In the genomic region with DNA sequence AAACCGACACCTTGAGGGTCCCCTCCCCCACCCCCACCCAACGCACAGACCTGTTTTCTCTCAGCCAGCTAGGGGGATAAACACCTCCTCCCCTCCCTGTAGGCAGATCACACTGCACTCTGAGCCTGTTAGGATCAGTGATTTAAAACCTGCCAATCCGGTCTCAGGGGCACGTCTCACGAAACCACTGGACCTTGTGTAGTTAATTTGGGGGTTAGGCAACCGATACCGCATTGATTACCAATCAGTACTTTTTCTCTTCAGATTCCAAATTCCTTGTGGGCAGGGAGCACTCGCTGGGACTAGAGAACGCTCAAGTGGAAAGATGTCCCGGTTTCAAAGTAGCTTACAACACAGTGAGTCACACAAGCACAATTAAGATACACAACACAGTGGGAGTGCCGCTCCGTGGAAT, we compare ENCODE assay signal across 8 mouse cellular contexts.
DNase-seq lines count a peak whose midpoint lies in the region; ATAC-seq and TF ChIP-seq lines count a peak whose summit lies in the region.

No protein-coding gene starts in this region.

- H3K4me2 ChIP-seq in limb, embryonic 12.5 days, result peak overlapping the region; percentile 89
- H3K4me2 ChIP-seq in stomach, embryonic 14.5 days (replicated peaks; ENCODE audit: low read depth, low read length), result peak overlapping the region; percentile 65

- H3K9ac ChIP-seq in limb, embryonic 12.5 days (replicated peaks), result peak overlapping the region; percentile 74; the same call in 1 of the 2 replicates
- H3K9ac ChIP-seq in stomach, embryonic 14.5 days (replicated peaks; ENCODE audit: low read depth, low read length), result no peak overlapping the region; the same call in 1 of the 2 replicates

- 15% methylated on average over 12 of the region's 12 CpGs for WGBS in spleen, adult 2 months
- WGBS in limb, embryonic 12.5 days, result 2% methylated on average over 12 of the region's 12 CpGs
- WGBS in stomach, embryonic 14.5 days, result 1% methylated on average over 12 of the region's 12 CpGs

- H3K36me3 ChIP-seq in spleen, adult 2 months (ENCODE audit: control insufficient read depth, insufficient read depth, low read length), result no peaks in the 10 kb centered on the region
- no peaks in the 10 kb centered on the region for H3K36me3 ChIP-seq in limb, embryonic 12.5 days
- no peaks in the 10 kb centered on the region for H3K36me3 ChIP-seq in stomach, embryonic 14.5 days (ENCODE audit: control insufficient read depth, insufficient read depth, low read length)

- peaks cover 9% of the 10 kb centered on the region for H3K27me3 ChIP-seq in spleen, adult 2 months (ENCODE audit: control insufficient read depth, insufficient read depth, low read length)
- peaks cover 44% of the 10 kb centered on the region for H3K27me3 ChIP-seq in limb, embryonic 12.5 days
- no peaks in the 10 kb centered on the region for H3K27me3 ChIP-seq in stomach, embryonic 14.5 days (ENCODE audit: control insufficient read depth, insufficient read depth, low read length)

- peak overlapping the region; percentile 69; the same call in 1 of the 2 replicates for H3K4me3 ChIP-seq in spleen, adult 2 months (ENCODE audit: extremely low read depth, insufficient read depth, insufficient read length)
- peak overlapping the region; percentile 75 for H3K4me3 ChIP-seq in limb, embryonic 12.5 days (replicated peaks)
- H3K4me3 ChIP-seq in stomach, embryonic 14.5 days (ENCODE audit: low read depth, low read length), result peak overlapping the region; percentile 79

- peak; percentile 41 for DNase-seq in embryo, embryonic 10 days (ENCODE audit: low spot score)
- DNase-seq in embryo, embryonic 10.5 days (ENCODE audit: low spot score), result no peak
- DNase-seq in spleen, adult 2 months (ENCODE audit: low read depth in 1 of 2, low spot score in 2 of 2), result no peak
- no peak for DNase-seq in spleen, postnatal 10 days (ENCODE audit: low spot score in 2 of 2)
- no peak for DNase-seq in left cerebral cortex, adult 11 months (ENCODE audit: low spot score)
- DNase-seq in adrenal gland, postnatal 14 days, result no peak

- no peak for ATAC-seq in limb, embryonic 12.5 days (ENCODE audit: insufficient number of reproducible peaks, insufficient read depth, low FRiP score, low TSS enrichment, low read depth)
- ATAC-seq in stomach, embryonic 14.5 days (ENCODE audit: insufficient number of reproducible peaks, insufficient read depth, low FRiP score, low read depth), result no peak

- TF ChIP-seq CTCF in spleen, adult 2 months (IDR thresholded peaks at IDR 0.05; ENCODE audit: extremely low read depth, insufficient read depth, insufficient read length, insufficient replicate concordance), result no peak

- no peak for TF ChIP-seq POLR2A in spleen, adult 2 months (IDR thresholded peaks at IDR 0.05; ENCODE audit: low read depth, low read length)

- H3K9me3 ChIP-seq in limb, embryonic 12.5 days, result no peaks in the 10 kb centered on the region
- H3K9me3 ChIP-seq in stomach, embryonic 14.5 days (ENCODE audit: control insufficient read depth, low read depth, low read length), result no peaks in the 10 kb centered on the region

- H3K27ac ChIP-seq in spleen, adult 2 months (ENCODE audit: insufficient read depth, low read length), result no peak overlapping the region
- no peak overlapping the region for H3K27ac ChIP-seq in limb, embryonic 12.5 days
- H3K27ac ChIP-seq in stomach, embryonic 14.5 days (ENCODE audit: low read length), result no peak overlapping the region

- no peaks in the 10 kb centered on the region; the same call in none of the 2 replicates for H3K4me1 ChIP-seq in spleen, adult 2 months (ENCODE audit: control insufficient read depth, insufficient read depth, insufficient read length)
- peaks cover 23% of the 10 kb centered on the region for H3K4me1 ChIP-seq in limb, embryonic 12.5 days (replicated peaks)
- 0 out of 2 replicates have a peak, but pooled peaks cover 2% of the 10 kb centered on the region for H3K4me1 ChIP-seq in stomach, embryonic 14.5 days (ENCODE audit: control insufficient read depth, insufficient read depth, low read length)
